In genomic region chr11:55461019-55461645, GRCm38 (mm10) we compare ENCODE assay signal across 8 mouse cellular contexts. TPM values are rescaled to one million over a fixed set of nuclear protein-coding genes. Genes with fewer than 3 reads are reported as not detected.
A peak's percentile ranks its signal among the peaks of the same experiment; 100 is the strongest.
DNase-seq lines count a peak whose midpoint lies in the region; ATAC-seq lines count a peak whose summit lies in the region.

Gene Atox1, minus strand, starts transcription at chr11:55461239.

- H3K4me1 ChIP-seq in hindbrain, embryonic 12.5 days = peaks cover 17% of the 10 kb centered on the region

- no peaks in the 10 kb centered on the region for H3K36me3 ChIP-seq in hindbrain, embryonic 12.5 days

- no peaks in the 10 kb centered on the region for H3K9me3 ChIP-seq in hindbrain, embryonic 12.5 days (replicated peaks)

- no peaks in the 10 kb centered on the region for H3K27me3 ChIP-seq in hindbrain, embryonic 12.5 days

- H3K4me3 ChIP-seq in hindbrain, embryonic 12.5 days = peak within 1 kb of the TSS; percentile 71

- DNase-seq in NIH3T3 (ENCODE audit: low read depth) = peak; percentile 99
- DNase-seq in cerebellum, postnatal 10 days = peak; percentile 95 to 96
- peak; percentile 92 to 93 for DNase-seq in frontal cortex, postnatal 10 days (ENCODE audit: low spot score in 2 of 2)
- DNase-seq in layer of hippocampus, postnatal 14 days (ENCODE audit: low spot score in 2 of 2) = peak; percentile 90 to 95
- peak; percentile 94 for DNase-seq in lung, postnatal 14 days
- peak; percentile 89 for DNase-seq in retina, adult 2 months (ENCODE audit: low read depth, low spot score)
- peak; percentile 87 to 92 for DNase-seq in thymus, postnatal 36 days

- peak within 1 kb of the TSS; percentile 70 for H3K27ac ChIP-seq in hindbrain, embryonic 12.5 days

- ATAC-seq in hindbrain, embryonic 12.5 days (ENCODE audit: low FRiP score) = peak; percentile 96

- peak within 1 kb of the TSS; percentile 91 for H3K4me2 ChIP-seq in hindbrain, embryonic 12.5 days (replicated peaks)

- H3K9ac ChIP-seq in hindbrain, embryonic 12.5 days = peak within 1 kb of the TSS; percentile 71

- WGBS in hindbrain, embryonic 12.5 days = under 1% methylated on average over 36 of the region's 36 CpGs

RNA-seq across cellular contexts. Expression of gene Atox1, which starts in this region (rescaled TPM):
- 236 and 284 TPM in 2 replicates for polyA plus RNA-seq in hindbrain, embryonic 12.5 days (2016; fragmentation: Nextera tagmentation; extraction: Ambion mirVana)
- total RNA-seq in layer of hippocampus, postnatal 14 days (2021) = 100 to 1,000 TPM; 130 to 132 TPM

Comparison
In these comparisons a context has a peak if more than half of its experiments do, and no peak if none do; other contexts are left out.
1. Peak in every context shown above with its lines: DNase-seq, ATAC-seq, H3K4me3 ChIP-seq and H3K27ac ChIP-seq.